Mouse (Mus musculus): ENCODE measurements at regions not wholly inside any gene's neighbourhood (a gene's known extent, or its start where the extent isn't known, plus 50 kb on each side); places are given as distances from the start of the nearest gene placed in this dataset.

- 79% methylated on average over 4 of the region's 4 CpGs for WGBS
- Histone ChIP-seq H3K4me2 (no peak overlapping the region), H3K9me3 (ENCODE audit: low read depth, low read length) (no peaks in the 10 kb centered on the region), H3K27ac (ENCODE audit: low read depth) (no peak overlapping the region), H3K27me3 (ENCODE audit: insufficient read depth, low read length) (no peaks in the 10 kb centered on the region), H3K4me3 (ENCODE audit: low read depth, low read length) (no peak overlapping the region), H3K36me3 (ENCODE audit: insufficient read depth) (no peaks in the 10 kb centered on the region), H3K9ac (no peak overlapping the region), H3K4me1 (ENCODE audit: insufficient read depth) (no peaks in the 10 kb centered on the region)
- DNase-seq (no peak), ATAC-seq (ENCODE audit: insufficient read depth) (no peak)
- TF ChIP-seq CTCF (IDR thresholded peaks at IDR 0.05; ENCODE audit: low read depth): no peak
Measured at GRCm38 (mm10) chr10:114857166-114857565, 55.1 kb upstream of the Trhde start.

GRCm38 (mm10) chr10:114852688-114853087, 50.6 kb upstream of the Trhde start:
- DNase-seq: no peak
- ATAC-seq (ENCODE audit: insufficient read depth): no peak
- no peak overlapping the region for H3K27ac ChIP-seq (ENCODE audit: low read depth)
- no peaks in the 10 kb centered on the region for H3K36me3 ChIP-seq (ENCODE audit: insufficient read depth)
- no peak overlapping the region for H3K4me2 ChIP-seq
- TF ChIP-seq CTCF (IDR thresholded peaks at IDR 0.05; ENCODE audit: low read depth): no peak
- H3K9me3 ChIP-seq (ENCODE audit: low read depth, low read length): no peaks in the 10 kb centered on the region
- no peaks in the 10 kb centered on the region for H3K4me1 ChIP-seq (ENCODE audit: insufficient read depth)
- no peak overlapping the region for H3K4me3 ChIP-seq (ENCODE audit: low read depth, low read length)
- no peaks in the 10 kb centered on the region for H3K27me3 ChIP-seq (ENCODE audit: insufficient read depth, low read length)
- no peak overlapping the region for H3K9ac ChIP-seq
